In the genomic region with DNA sequence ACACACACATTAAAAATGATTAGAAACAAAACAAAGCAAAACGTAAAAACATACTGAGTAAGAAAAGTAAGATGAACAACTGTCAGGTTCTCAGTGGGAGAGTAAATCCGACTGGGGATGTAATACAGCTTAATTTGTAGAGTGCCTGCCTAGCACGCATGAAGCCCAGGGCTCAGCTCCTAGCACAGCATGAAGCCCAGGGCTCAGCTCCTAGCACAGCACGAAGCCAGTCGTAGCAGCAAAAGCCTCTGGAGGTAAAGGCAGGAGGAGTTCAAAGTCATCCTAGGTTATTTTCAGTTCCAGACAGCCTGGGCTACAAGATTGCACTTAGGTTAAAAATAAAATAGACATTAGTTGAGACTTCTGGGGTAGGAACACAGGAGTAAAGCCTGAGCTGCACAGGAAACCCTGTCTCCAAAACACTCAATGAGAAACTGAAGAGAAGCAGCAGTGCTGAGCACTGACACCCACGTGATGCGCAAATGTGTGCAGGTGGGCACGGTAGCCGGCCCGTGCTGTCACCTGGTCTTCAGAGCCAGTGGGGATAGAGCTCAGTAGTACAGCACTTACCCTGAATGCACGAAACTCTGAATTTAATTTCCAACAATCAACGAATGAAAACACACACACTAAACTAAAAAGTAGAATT, we compare ENCODE assay signal across 13 mouse cellular contexts. TPM values are rescaled to one million over a fixed set of nuclear protein-coding genes. Genes with fewer than 3 reads are reported as not detected.
DNase-seq lines count a peak whose midpoint lies in the region; ATAC-seq lines count a peak whose summit lies in the region.
"Had no signal": no experiment of that assay in that cellular context is flagged by ENCODE, and none has a peak within 500 bp of the region (broad histone marks: within the 10 kb centered on the region; RNA-seq: fewer than 3 reads in every experiment).

No protein-coding gene starts in this region.

- intact Hi-C loops in heart, postnatal 10 days (cut with DNase I) = loop anchor here (5.0 kb wide), 1 partner anchor 189 kb away; no protein-coding TSS in a partner anchor

- no peaks in the 10 kb centered on the region for H3K9me3 ChIP-seq in heart, embryonic 14.5 days (ENCODE audit: control insufficient read depth, low read length)
- no peaks in the 10 kb centered on the region for H3K9me3 ChIP-seq in midbrain, embryonic 11.5 days (ENCODE audit: control insufficient read depth, low read length)
- H3K9me3 ChIP-seq: hindbrain, embryonic 13.5 days; midbrain, embryonic 15.5 days had no signal

- H3K9ac ChIP-seq in heart, embryonic 14.5 days (ENCODE audit: low read length) = no peak overlapping the region
- H3K9ac ChIP-seq in midbrain, embryonic 11.5 days (ENCODE audit: low read length) = no peak overlapping the region
- H3K9ac ChIP-seq: hindbrain, embryonic 13.5 days; lung, embryonic 14.5 days; midbrain, embryonic 15.5 days had no signal

- 70% methylated on average over 12 of the region's 12 CpGs for WGBS in heart, embryonic 14.5 days
- WGBS in midbrain, embryonic 11.5 days = 76% methylated on average over 12 of the region's 12 CpGs

- peak overlapping the region; percentile 20 to 50; a peak in 2 of 4 replicates for H3K27ac ChIP-seq in heart, embryonic 14.5 days (replicated peaks in 1 of 2; ENCODE audit: control insufficient read depth in 1 of 2, insufficient read depth in 1 of 2, low read depth in 2 of 2, low read length in 2 of 2)
- no peak overlapping the region for H3K27ac ChIP-seq in midbrain, embryonic 11.5 days (ENCODE audit: low read depth, low read length)
- H3K27ac ChIP-seq: hindbrain, embryonic 13.5 days; midbrain, embryonic 15.5 days had no signal

- peak overlapping the region; percentile 32 for H3K4me2 ChIP-seq in heart, embryonic 14.5 days (ENCODE audit: low read length)
- H3K4me2 ChIP-seq in midbrain, embryonic 11.5 days = no peak overlapping the region
- H3K4me2 ChIP-seq: hindbrain, embryonic 13.5 days; lung, embryonic 14.5 days; midbrain, embryonic 15.5 days had no signal

- peaks cover 9 to 35% of the 10 kb centered on the region in 2 experiments for H3K4me1 ChIP-seq in heart, embryonic 14.5 days (ENCODE audit: control insufficient read depth in 2 of 2, insufficient read depth in 2 of 2, low read length in 2 of 2)
- no peaks in the 10 kb centered on the region for H3K4me1 ChIP-seq in midbrain, embryonic 11.5 days (ENCODE audit: control insufficient read depth, insufficient read depth, low read length)

- H3K36me3 ChIP-seq in heart, embryonic 14.5 days (ENCODE audit: control insufficient read depth, insufficient read depth, low read length) = no peaks in the 10 kb centered on the region
- no peaks in the 10 kb centered on the region for H3K36me3 ChIP-seq in midbrain, embryonic 11.5 days (ENCODE audit: control insufficient read depth, insufficient read depth, low read length)
- H3K36me3 ChIP-seq: hindbrain, embryonic 13.5 days; midbrain, embryonic 15.5 days had no signal

- DNase-seq in heart, postnatal 10 days = no peak
- peak; percentile 32 for DNase-seq in brain, adult 2 months (ENCODE audit: low read depth, low spot score)
- DNase-seq in thymus, postnatal 25 days = peak; percentile 33
- no peak for DNase-seq in midbrain, embryonic 11.5 days (ENCODE audit: low spot score, missing footprints)
- no peak for DNase-seq in embryo, embryonic 11 days
- DNase-seq: right cerebral cortex, postnatal 25 days had no signal

- no peak overlapping the region for H3K4me3 ChIP-seq in heart, embryonic 14.5 days (ENCODE audit: control insufficient read depth in 1 of 2, insufficient read depth in 1 of 2, low read depth in 1 of 2, low read length in 2 of 2)
- H3K4me3 ChIP-seq in midbrain, embryonic 11.5 days (ENCODE audit: low read depth, low read length) = no peak overlapping the region
- H3K4me3 ChIP-seq: hindbrain, embryonic 13.5 days; midbrain, embryonic 15.5 days had no signal

- H3K27me3 ChIP-seq in heart, embryonic 14.5 days (ENCODE audit: control insufficient read depth, insufficient read depth, low read length) = no peaks in the 10 kb centered on the region
- H3K27me3 ChIP-seq in midbrain, embryonic 11.5 days (ENCODE audit: control insufficient read depth, insufficient read depth, low read length) = no peaks in the 10 kb centered on the region
- H3K27me3 ChIP-seq: CH12.LX; hindbrain, embryonic 13.5 days; midbrain, embryonic 15.5 days had no signal

- no peak for ATAC-seq in heart, embryonic 14.5 days (ENCODE audit: insufficient number of reproducible peaks, insufficient read depth, low FRiP score, low read depth)
- ATAC-seq in CD4-positive, CD25-positive, alpha-beta regulatory T cell, adult 4 months = peak; percentile 44
- no peak for ATAC-seq in midbrain, embryonic 11.5 days (ENCODE audit: low FRiP score)
- ATAC-seq: intestine, postnatal 0 days; midbrain, embryonic 15.5 days had no signal

RNA-seq across cellular contexts. Expression of gene Atp1b3, which starts 11.0 kb away (rescaled TPM):
- polyA plus RNA-seq in heart, embryonic 14.5 days (2014; fragmentation: Nextera tagmentation; extraction: Ambion mirVana) = 135 and 138 TPM in 2 replicates
- total RNA-seq in heart, postnatal 10 days (2021) = 10 to 100 TPM; 74.1 to 76.5 TPM
- 100 to 1,000 TPM; 219 to 284 TPM for polyA plus RNA-seq in CD4-positive, CD25-positive, alpha-beta regulatory T cell, adult 4 months (2017; shearing (Covaris generic))
- polyA plus RNA-seq in midbrain, embryonic 11.5 days (2014; fragmentation: Nextera tagmentation; extraction: Ambion mirVana) = 194 and 208 TPM in 2 replicates

Comparison
In these comparisons a context has a peak if more than half of its experiments do, and no peak if none do; other contexts are left out.
1. DNase-seq: peak in brain, adult 2 months (single experiment) and thymus, postnatal 25 days (single experiment); none in heart, postnatal 10 days (0 of 2), midbrain, embryonic 11.5 days (single experiment) and embryo, embryonic 11 days (single experiment).